Mouse (Mus musculus) liver, adult 2 months (tissue): ENCODE data around the gene Cs. TPM values are rescaled to one million over a fixed set of nuclear protein-coding genes. Genes with fewer than 3 reads are reported as not detected.

Source experiments
- DNase-seq: peaks from one replicate; pipeline ENCODE4 v3.0.0-alpha.2; 2011; ENCODE audit warnings: low read depth, low spot score; ENCODE audit errors: extremely low read depth
- H3K27ac ChIP-seq: fragments of 200-500 bp; replicated peaks from 2 replicates; pipeline ENCODE4 v1.5.1; 2012; ENCODE audit warnings: low read depth, mild to moderate bottlenecking, control low read depth, inconsistent platforms, low read length; ENCODE audit not compliant: insufficient read depth
- H3K27me3 ChIP-seq: fragments of 200-500 bp; 2 replicates; pipeline ENCODE4 v1.6.1; 2012; ENCODE audit warnings: mild to moderate bottlenecking, moderate library complexity, low read length, inconsistent platforms; ENCODE audit not compliant: control insufficient read depth, insufficient read depth
- H3K36me3 ChIP-seq: fragments of 200-500 bp; 2 replicates; pipeline ENCODE4 v1.6.1; 2012; ENCODE audit warnings: low read length, inconsistent platforms; ENCODE audit not compliant: control insufficient read depth, insufficient read depth
- H3K4me1 ChIP-seq: fragments of 200-500 bp; 2 replicates; pipeline ENCODE4 v1.6.1; 2011; ENCODE audit warnings: low read length; ENCODE audit not compliant: control insufficient read depth, insufficient read depth
- H3K4me3 ChIP-seq: fragments of 200-500 bp; 2 replicates; pipeline ENCODE4 v1.5.1; 2011; ENCODE audit warnings: low read depth, mild to moderate bottlenecking, control low read depth, low read length, moderate library complexity; ENCODE audit not compliant: insufficient read depth
- H3K79me2 ChIP-seq: fragments of 200-500 bp; 2 replicates; pipeline ENCODE4 v1.6.1; 2012; ENCODE audit warnings: inconsistent platforms, mild to moderate bottlenecking, low read length, moderate library complexity; ENCODE audit not compliant: control insufficient read depth, insufficient read depth
- H3K9ac ChIP-seq: fragments of 200-500 bp; 2 replicates; pipeline ENCODE4 v1.6.1; 2012; ENCODE audit warnings: low read depth, mild to moderate bottlenecking, control low read depth, inconsistent platforms, low read length
- CTCF ChIP-seq: fragments of 200-500 bp; IDR thresholded peaks from 2 replicates; pipeline ENCODE4 v1.5.1; 2011; ENCODE audit warnings: low read depth, low read length, control low read depth
- POLR2A ChIP-seq: fragments of 200-500 bp; IDR thresholded peaks from 2 replicates; pipeline ENCODE4 v1.6.1; 2011; ENCODE audit warnings: low read length, control low read depth; ENCODE audit not compliant: insufficient read depth; ENCODE audit errors: extremely low read depth
- WGBS: fragments of 180-500 bp; shearing (Covaris S2); methylation state at CpG from one replicate; pipeline ENCODE4 v1.1.7; 2018; 5-methylcytosine and 5-hydroxymethylcytosine counted together
- polyA plus RNA-seq: library from polyadenylated mRNA; depleted of rRNA; stranded (reverse); fragments of >200 nt; gene quantifications from 2 replicates; pipeline ENCODE4 v1.2.3, GENCODE M21; 2012
- total RNA-seq: library from RNA; depleted of rRNA; stranded (reverse); fragments of >200 nt; gene quantifications from 2 replicates; pipeline ENCODE4 v1.2.3, GENCODE M21; 2014

Cs gene
- total and polyA plus RNA-seq, 2 experiments = 57.1 to 115 TPM

- DNase-seq = no peak
- 93% methylated on average over 14 of the region's 14 CpGs for WGBS
- H3K4me1 ChIP-seq = no peaks in the 10 kb centered on the region
- peaks cover 11% of the 10 kb centered on the region; the same call in 1 of the 2 replicates for H3K36me3 ChIP-seq
- TF ChIP-seq CTCF (no peak), POLR2A (no peak)
- no peak overlapping the region for H3K27ac ChIP-seq
- no peaks in the 10 kb centered on the region for H3K79me2 ChIP-seq
- H3K9ac ChIP-seq = no peak overlapping the region
- H3K4me3 ChIP-seq = no peak overlapping the region
- no peaks in the 10 kb centered on the region for H3K27me3 ChIP-seq
Observed at GRCm38 (mm10) chr10:128388941-128389340, 51.4 kb downstream of the Cs start.

GRCm38 (mm10) chr10:128389570-128389969 is 52.0 kb downstream of the Cs start:
- no peaks in the 10 kb centered on the region for H3K4me1 ChIP-seq
- 80% methylated on average over 6 of the region's 6 CpGs for WGBS
- no peak overlapping the region for H3K4me3 ChIP-seq
- no peaks in the 10 kb centered on the region for H3K79me2 ChIP-seq
- TF ChIP-seq CTCF (no peak), POLR2A (no peak)
- no peaks in the 10 kb centered on the region for H3K27me3 ChIP-seq
- no peak overlapping the region for H3K9ac ChIP-seq
- no peak overlapping the region for H3K27ac ChIP-seq
- peaks cover 6% of the 10 kb centered on the region; the same call in 1 of the 2 replicates for H3K36me3 ChIP-seq
- DNase-seq = no peak

GRCm38 (mm10) chr10:128390366-128390765 is 52.8 kb downstream of the Cs start:
- DNase-seq = no peak
- no peak overlapping the region for H3K27ac ChIP-seq
- no peak overlapping the region for H3K9ac ChIP-seq
- TF ChIP-seq CTCF = no peak
- TF ChIP-seq POLR2A = no peak
- H3K4me1 ChIP-seq = no peaks in the 10 kb centered on the region
- H3K27me3 ChIP-seq = no peaks in the 10 kb centered on the region
- peaks cover 2% of the 10 kb centered on the region; the same call in 1 of the 2 replicates for H3K36me3 ChIP-seq
- no peaks in the 10 kb centered on the region for H3K79me2 ChIP-seq
- H3K4me3 ChIP-seq = no peak overlapping the region
- 96% methylated on average over 12 of the region's 12 CpGs for WGBS

- H3K36me3 ChIP-seq = no peaks in the 10 kb centered on the region; the same call in 1 of the 2 replicates
- H3K27me3 ChIP-seq = no peaks in the 10 kb centered on the region
- TF ChIP-seq CTCF (no peak), POLR2A (no peak)
- no peak overlapping the region for H3K27ac ChIP-seq
- peaks cover 11% of the 10 kb centered on the region; the same call in 1 of the 2 replicates for H3K4me1 ChIP-seq
- no peak overlapping the region for H3K4me3 ChIP-seq
- H3K9ac ChIP-seq = no peak overlapping the region
- 76% methylated on average over 6 of the region's 6 CpGs for WGBS
- DNase-seq = no peak
- no peaks in the 10 kb centered on the region for H3K79me2 ChIP-seq
Observed at GRCm38 (mm10) chr10:128391850-128392249, 54.3 kb downstream of the Cs start.

GRCm38 (mm10) chr10:128396017-128396673 is 58.6 kb downstream of the Cs start:
- H3K4me3 ChIP-seq = no peak overlapping the region
- no peak overlapping the region for H3K27ac ChIP-seq
- no peaks in the 10 kb centered on the region; the same call in 1 of the 2 replicates for H3K36me3 ChIP-seq
- peaks cover 11% of the 10 kb centered on the region; the same call in 1 of the 2 replicates for H3K4me1 ChIP-seq
- DNase-seq = peak; percentile 71
- H3K27me3 ChIP-seq = no peaks in the 10 kb centered on the region
- 0 out of 2 replicates have a peak overlapping the region, but pooled peaks have one; percentile 11 for H3K9ac ChIP-seq
- 41% methylated on average over 11 of the region's 11 CpGs for WGBS
- H3K79me2 ChIP-seq = no peaks in the 10 kb centered on the region
- no peak for TF ChIP-seq POLR2A
- TF ChIP-seq CTCF = no peak

GRCm38 (mm10) chr10:128396716-128397264 is 59.3 kb downstream of the Cs start:
- no peak overlapping the region for H3K4me3 ChIP-seq
- peaks cover 11% of the 10 kb centered on the region; the same call in 1 of the 2 replicates for H3K4me1 ChIP-seq
- no peaks in the 10 kb centered on the region; the same call in 1 of the 2 replicates for H3K36me3 ChIP-seq
- no peak overlapping the region for H3K27ac ChIP-seq
- no peaks in the 10 kb centered on the region for H3K27me3 ChIP-seq
- no peak for DNase-seq
- H3K9ac ChIP-seq = no peak overlapping the region
- TF ChIP-seq POLR2A (no peak), CTCF (no peak)
- WGBS = 61% methylated on average over 10 of the region's 10 CpGs
- no peaks in the 10 kb centered on the region for H3K79me2 ChIP-seq
